Mouse (Mus musculus): ENCODE measurements around the gene Wdfy1. TPM values are rescaled to one million over a fixed set of nuclear protein-coding genes. Genes with fewer than 3 reads are reported as not detected.

Gene Wdfy1
- polyA plus RNA-seq, 1 experiment from 2014 or later: 132 TPM

DNA sequence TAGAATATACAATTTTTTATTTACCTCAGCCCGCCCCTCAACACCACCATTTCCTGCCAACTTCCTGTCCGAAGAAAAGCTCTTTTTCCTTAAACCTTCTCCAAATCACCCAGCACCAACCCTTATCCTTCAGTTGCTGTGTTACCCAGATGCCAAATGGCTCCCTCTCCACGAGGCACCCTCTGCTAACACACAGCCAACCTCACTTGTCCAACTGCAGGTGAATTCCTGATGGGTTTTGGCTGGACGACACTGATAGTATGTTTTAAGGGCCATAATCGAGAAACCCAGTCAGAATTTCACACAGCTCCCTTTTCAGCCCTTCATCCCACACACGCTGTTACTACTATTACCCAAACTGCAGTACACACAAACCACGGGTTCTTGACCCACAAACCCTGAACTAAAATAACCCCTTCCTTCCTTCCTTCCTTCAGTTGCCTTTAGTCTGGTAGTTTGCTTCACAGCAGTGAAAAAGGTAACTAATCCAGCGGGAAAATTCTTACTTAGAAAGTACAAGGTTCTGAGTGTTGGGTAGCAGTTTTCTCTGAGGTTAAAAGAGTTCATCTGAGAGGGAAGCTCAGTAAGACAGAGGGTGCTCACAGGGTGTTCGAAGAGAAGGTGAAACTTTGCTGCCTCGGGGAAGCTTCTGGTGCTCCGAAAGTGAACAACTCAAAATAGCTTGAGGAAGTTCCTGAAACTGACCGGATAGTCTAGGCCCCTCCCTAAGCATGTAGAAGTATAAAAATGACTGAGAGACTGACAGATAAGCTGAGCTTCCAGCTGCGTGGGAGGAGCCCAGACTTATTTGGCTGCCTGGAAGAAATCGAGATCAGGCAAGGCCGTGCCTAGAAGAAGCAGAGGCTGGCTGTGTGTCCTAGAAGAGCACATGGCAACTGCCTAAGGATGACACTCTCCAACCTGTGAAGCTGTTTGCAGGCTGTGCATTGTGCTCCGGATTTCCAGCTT lies 13.4 kb downstream of the Wdfy1 start:
- Histone ChIP-seq H3K4me1 (ENCODE audit: control insufficient read depth, insufficient read depth, low read length) (peaks cover 28% of the 10 kb centered on the region), H3K9me3 (ENCODE audit: control insufficient read depth, low read length) (no peaks in the 10 kb centered on the region), H3K4me2 (ENCODE audit: low read length) (peak overlapping the region; percentile 66), H3K27ac (replicated peaks; ENCODE audit: low read depth, low read length) (peak overlapping the region; percentile 32; the same call in 1 of the 2 replicates), H3K9ac (replicated peaks; ENCODE audit: low read length) (peak overlapping the region; percentile 90; the same call in 1 of the 2 replicates), H3K27me3 (ENCODE audit: control insufficient read depth, insufficient read depth, low read length) (no peaks in the 10 kb centered on the region), H3K4me3 (replicated peaks; ENCODE audit: low read depth, low read length) (peak overlapping the region; percentile 85), H3K36me3 (ENCODE audit: control insufficient read depth, insufficient read depth, low read length) (no peaks in the 10 kb centered on the region)
- ATAC-seq (ENCODE audit: low FRiP score, low TSS enrichment) (no peak), DNase-seq (no peak)
- WGBS: 64% methylated on average over 16 of the region's 16 CpGs

DNA sequence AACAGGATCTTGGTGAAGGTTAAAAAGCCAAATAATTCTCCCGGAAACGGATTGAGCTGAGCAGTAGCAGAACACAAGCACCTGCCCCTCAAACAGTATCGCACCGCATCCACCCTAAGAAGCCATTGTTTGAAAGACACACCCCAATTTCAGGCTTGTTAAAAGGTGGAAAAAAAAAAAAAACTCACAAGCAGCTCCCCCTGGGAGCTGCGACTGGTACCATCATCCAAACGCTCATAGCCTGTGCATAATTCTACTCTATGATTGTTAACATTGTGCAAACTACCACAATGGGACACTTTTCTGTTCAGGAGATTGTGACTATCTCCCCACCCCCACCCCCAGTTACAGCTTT lies 14.0 kb downstream of the Wdfy1 start:
- ATAC-seq (ENCODE audit: low FRiP score, low TSS enrichment): peak; percentile 36
- no peaks in the 10 kb centered on the region for H3K9me3 ChIP-seq (ENCODE audit: control insufficient read depth, low read length)
- no peaks in the 10 kb centered on the region for H3K27me3 ChIP-seq (ENCODE audit: control insufficient read depth, insufficient read depth, low read length)
- H3K27ac ChIP-seq (replicated peaks; ENCODE audit: low read depth, low read length): peak overlapping the region; percentile 32
- H3K4me1 ChIP-seq (ENCODE audit: control insufficient read depth, insufficient read depth, low read length): peaks cover 31% of the 10 kb centered on the region
- 3% methylated on average over 6 of the region's 6 CpGs for WGBS
- no peaks in the 10 kb centered on the region for H3K36me3 ChIP-seq (ENCODE audit: control insufficient read depth, insufficient read depth, low read length)
- H3K4me3 ChIP-seq (replicated peaks; ENCODE audit: low read depth, low read length): peak overlapping the region; percentile 85
- peak overlapping the region; percentile 90; the same call in 1 of the 2 replicates for H3K9ac ChIP-seq (replicated peaks; ENCODE audit: low read length)
- peak overlapping the region; percentile 66 for H3K4me2 ChIP-seq (ENCODE audit: low read length)
- no peak for DNase-seq

DNA sequence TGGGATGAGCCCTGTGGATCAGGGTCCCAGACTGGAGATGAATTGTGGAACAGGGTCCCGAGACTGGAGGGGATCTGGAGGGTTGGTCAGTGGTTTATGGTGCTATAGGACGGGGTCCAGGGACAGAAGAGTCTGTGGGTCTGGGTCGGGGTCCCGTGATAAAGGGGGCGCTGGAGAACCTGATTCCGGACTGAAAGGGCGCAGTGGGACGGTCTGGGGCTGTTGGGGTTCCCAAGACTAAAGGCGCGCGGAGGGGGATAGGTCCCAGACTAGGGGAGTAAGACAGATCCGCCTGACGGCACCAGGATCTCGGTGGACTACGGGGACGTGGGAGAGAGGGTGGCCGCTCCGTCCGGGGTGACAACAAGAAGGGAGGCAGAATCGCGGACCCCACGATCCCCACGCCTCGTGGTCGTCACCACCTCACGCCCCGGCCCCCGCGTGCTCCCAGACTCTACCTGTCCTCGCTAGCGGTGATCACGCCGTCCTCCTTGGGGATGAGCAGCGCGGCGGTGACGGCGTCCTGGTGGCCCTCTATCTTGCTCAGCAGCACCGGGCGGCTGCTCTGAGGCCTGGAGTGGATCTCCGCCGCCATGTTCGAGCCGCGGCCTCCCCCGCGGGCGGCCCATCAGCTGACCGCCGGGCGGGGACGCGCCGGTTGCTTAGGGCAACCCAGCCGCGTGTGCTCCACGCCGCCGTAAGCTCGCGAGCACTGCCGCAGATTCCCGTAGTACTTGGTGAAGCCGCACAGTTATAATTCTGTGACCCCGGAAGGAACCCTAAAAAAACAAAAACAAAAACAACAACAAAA lies 14.6 kb downstream of the Wdfy1 start:
- peak overlapping the region; percentile 90 for H3K9ac ChIP-seq (replicated peaks; ENCODE audit: low read length)
- under 1% methylated on average over 64 of the region's 65 CpGs for WGBS
- DNase-seq (peak; percentile 96), ATAC-seq (ENCODE audit: low FRiP score, low TSS enrichment) (peak; percentile 97)
- peak overlapping the region; percentile 66 for H3K4me2 ChIP-seq (ENCODE audit: low read length)
- peak overlapping the region; percentile 85 for H3K4me3 ChIP-seq (replicated peaks; ENCODE audit: low read depth, low read length)
- peak overlapping the region; percentile 61 for H3K27ac ChIP-seq (replicated peaks; ENCODE audit: low read depth, low read length)
- peaks cover 31% of the 10 kb centered on the region for H3K4me1 ChIP-seq (ENCODE audit: control insufficient read depth, insufficient read depth, low read length)
- no peaks in the 10 kb centered on the region for H3K9me3 ChIP-seq (ENCODE audit: control insufficient read depth, low read length)
- no peaks in the 10 kb centered on the region for H3K27me3 ChIP-seq (ENCODE audit: control insufficient read depth, insufficient read depth, low read length)
- no peaks in the 10 kb centered on the region for H3K36me3 ChIP-seq (ENCODE audit: control insufficient read depth, insufficient read depth, low read length)

- WGBS: 14% methylated on average over 11 of the region's 11 CpGs
- peak; percentile 17 for ATAC-seq (ENCODE audit: low FRiP score, low TSS enrichment)
- Histone ChIP-seq H3K9me3 (ENCODE audit: control insufficient read depth, low read length) (no peaks in the 10 kb centered on the region), H3K4me2 (ENCODE audit: low read length) (peak overlapping the region; percentile 66), H3K27me3 (ENCODE audit: control insufficient read depth, insufficient read depth, low read length) (no peaks in the 10 kb centered on the region), H3K36me3 (ENCODE audit: control insufficient read depth, insufficient read depth, low read length) (no peaks in the 10 kb centered on the region), H3K4me1 (ENCODE audit: control insufficient read depth, insufficient read depth, low read length) (peaks cover 31% of the 10 kb centered on the region), H3K27ac (replicated peaks; ENCODE audit: low read depth, low read length) (no peak overlapping the region), H3K4me3 (replicated peaks; ENCODE audit: low read depth, low read length) (peak overlapping the region; percentile 85), H3K9ac (replicated peaks; ENCODE audit: low read length) (peak overlapping the region; percentile 90)
- DNase-seq: peak; percentile 25
Observed at GRCm38 (mm10) chr1:79760656-79761055, 15.3 kb downstream of the Wdfy1 start.

DNA sequence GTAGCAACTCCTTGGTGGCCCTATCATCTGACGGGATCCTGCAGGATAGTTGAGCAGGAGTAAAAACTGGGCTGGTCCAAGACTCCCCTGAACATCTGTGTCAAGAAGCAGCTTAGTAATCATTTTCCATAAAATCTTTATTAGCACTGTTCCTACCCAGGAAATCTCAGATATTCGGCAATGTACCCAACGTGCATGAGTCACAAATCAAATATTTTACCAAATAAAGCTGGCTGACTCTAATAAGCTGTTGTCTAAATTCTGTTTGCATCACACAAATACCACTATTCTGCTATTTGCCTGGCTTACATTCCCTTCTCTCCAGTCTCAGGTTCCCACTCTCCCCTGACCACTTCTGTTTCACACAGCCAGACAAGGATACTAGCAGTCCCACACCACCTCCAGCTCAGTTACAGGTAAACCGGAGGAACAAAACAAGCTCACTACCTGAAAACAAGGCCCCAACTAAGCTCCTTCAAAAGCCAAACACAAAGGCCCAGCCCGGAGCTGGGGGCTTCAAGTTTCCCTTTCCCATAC lies 16.4 kb downstream of the Wdfy1 start:
- DNase-seq: no peak

DNA sequence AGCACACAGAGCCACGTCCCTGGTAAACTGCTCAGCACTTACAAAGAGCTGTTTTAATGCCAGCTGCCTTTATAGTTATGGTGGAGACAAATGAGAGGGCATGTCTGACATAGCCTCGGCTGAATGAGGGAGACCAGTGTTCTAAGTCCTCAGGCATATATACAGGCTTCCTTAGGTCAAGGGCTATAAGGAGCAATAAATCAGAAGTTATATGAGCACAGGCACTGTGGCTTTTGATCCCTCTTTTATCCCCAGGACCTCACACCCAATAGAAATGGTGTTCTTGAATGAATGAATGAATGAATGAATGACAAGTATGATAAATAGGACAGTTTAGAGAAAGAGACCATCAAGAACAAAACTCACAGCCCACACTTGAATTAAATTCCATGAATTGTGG lies 16.9 kb downstream of the Wdfy1 start:
- H3K27me3 ChIP-seq (ENCODE audit: control insufficient read depth, insufficient read depth, low read length): no peaks in the 10 kb centered on the region
- DNase-seq (no peak), ATAC-seq (ENCODE audit: low FRiP score, low TSS enrichment) (no peak)
- no peaks in the 10 kb centered on the region for H3K36me3 ChIP-seq (ENCODE audit: control insufficient read depth, insufficient read depth, low read length)
- H3K9ac ChIP-seq (replicated peaks; ENCODE audit: low read length): no peak overlapping the region
- 53% methylated on average over 2 of the region's 2 CpGs for WGBS
- peaks cover 31% of the 10 kb centered on the region for H3K4me1 ChIP-seq (ENCODE audit: control insufficient read depth, insufficient read depth, low read length)
- H3K27ac ChIP-seq (replicated peaks; ENCODE audit: low read depth, low read length): no peak overlapping the region
- no peaks in the 10 kb centered on the region for H3K9me3 ChIP-seq (ENCODE audit: control insufficient read depth, low read length)
- peak overlapping the region; percentile 66 for H3K4me2 ChIP-seq (ENCODE audit: low read length)
- H3K4me3 ChIP-seq (replicated peaks; ENCODE audit: low read depth, low read length): 0 out of 2 replicates have a peak overlapping the region, but pooled peaks have one; percentile 3

More for the DNA sequence above, 16.4 kb downstream of the Wdfy1 start:
- Histone ChIP-seq H3K36me3 (ENCODE audit: control insufficient read depth, insufficient read depth, low read length) (no peaks in the 10 kb centered on the region), H3K27me3 (ENCODE audit: control insufficient read depth, insufficient read depth, low read length) (no peaks in the 10 kb centered on the region), H3K9me3 (ENCODE audit: control insufficient read depth, low read length) (no peaks in the 10 kb centered on the region), H3K4me2 (ENCODE audit: low read length) (peak overlapping the region; percentile 66), H3K9ac (replicated peaks; ENCODE audit: low read length) (no peak overlapping the region; the same call in 1 of the 2 replicates), H3K4me1 (ENCODE audit: control insufficient read depth, insufficient read depth, low read length) (peaks cover 31% of the 10 kb centered on the region), H3K4me3 (replicated peaks; ENCODE audit: low read depth, low read length) (peak overlapping the region; percentile 15; the same call in 1 of the 2 replicates), H3K27ac (replicated peaks; ENCODE audit: low read depth, low read length) (no peak overlapping the region)
- no peak for ATAC-seq (ENCODE audit: low FRiP score, low TSS enrichment)
- WGBS: 65% methylated on average over 5 of the region's 5 CpGs

DNA sequence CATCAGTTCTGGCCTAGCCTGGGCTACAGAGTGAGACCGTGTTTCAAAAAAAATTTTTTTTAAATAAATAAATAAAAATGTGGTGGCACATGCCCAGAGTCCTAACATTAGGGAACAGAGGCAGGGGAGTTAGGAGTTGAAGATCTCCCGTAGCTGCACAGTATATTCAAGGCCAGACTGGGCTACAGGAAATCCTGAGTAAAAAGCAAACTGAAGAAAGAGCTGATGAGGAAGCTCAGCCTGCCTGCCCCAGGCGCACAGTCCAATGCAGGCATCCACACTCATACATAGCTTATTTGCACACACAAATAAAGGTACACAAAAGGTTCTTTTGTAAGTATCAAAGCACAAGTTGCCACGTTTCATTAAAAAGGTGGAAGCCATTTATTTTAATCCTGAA lies 18.3 kb downstream of the Wdfy1 start:
- no peaks in the 10 kb centered on the region for H3K36me3 ChIP-seq (ENCODE audit: control insufficient read depth, insufficient read depth, low read length)
- H3K27ac ChIP-seq (replicated peaks; ENCODE audit: low read depth, low read length): no peak overlapping the region
- H3K27me3 ChIP-seq (ENCODE audit: control insufficient read depth, insufficient read depth, low read length): no peaks in the 10 kb centered on the region
- ATAC-seq (ENCODE audit: low FRiP score, low TSS enrichment) (no peak), DNase-seq (no peak)
- peaks cover 29% of the 10 kb centered on the region for H3K4me1 ChIP-seq (ENCODE audit: control insufficient read depth, insufficient read depth, low read length)
- no peaks in the 10 kb centered on the region for H3K9me3 ChIP-seq (ENCODE audit: control insufficient read depth, low read length)
- no peak overlapping the region for H3K4me2 ChIP-seq (ENCODE audit: low read length)
- WGBS: 79% methylated on average over 4 of the region's 4 CpGs
- H3K4me3 ChIP-seq (replicated peaks; ENCODE audit: low read depth, low read length): no peak overlapping the region
- H3K9ac ChIP-seq (replicated peaks; ENCODE audit: low read length): no peak overlapping the region

GRCm38 (mm10) chr1:79757161-79757560 lies 18.8 kb downstream of the Wdfy1 start:
- H3K9ac ChIP-seq (replicated peaks; ENCODE audit: low read length): no peak overlapping the region
- ATAC-seq (ENCODE audit: low FRiP score, low TSS enrichment): no peak

More at GRCm38 (mm10) chr1:79757161-79757560, 18.8 kb downstream of the Wdfy1 start:
- no peaks in the 10 kb centered on the region for H3K36me3 ChIP-seq (ENCODE audit: control insufficient read depth, insufficient read depth, low read length)
- no peak overlapping the region for H3K27ac ChIP-seq (replicated peaks; ENCODE audit: low read depth, low read length)
- H3K4me1 ChIP-seq (ENCODE audit: control insufficient read depth, insufficient read depth, low read length): peaks cover 24% of the 10 kb centered on the region
- no peaks in the 10 kb centered on the region for H3K9me3 ChIP-seq (ENCODE audit: control insufficient read depth, low read length)
- H3K27me3 ChIP-seq (ENCODE audit: control insufficient read depth, insufficient read depth, low read length): no peaks in the 10 kb centered on the region
- H3K4me2 ChIP-seq (ENCODE audit: low read length): no peak overlapping the region
- no peak for DNase-seq
- 73% methylated on average over 7 of the region's 7 CpGs for WGBS
- no peak overlapping the region for H3K4me3 ChIP-seq (replicated peaks; ENCODE audit: low read depth, low read length)
